Mouse (Mus musculus) embryonic facial prominence, embryonic 12.5 days (tissue): ENCODE results near the gene Rapgef4. TPM values are rescaled to one million over a fixed set of nuclear protein-coding genes. Genes with fewer than 3 reads are reported as not detected.

ENCODE experiments used
- ATAC-seq: fragments of 200-750 bp; cut with Nextera tagmentation; 2 replicates; pipeline ENCODE4 v1.8.0; 2017; ENCODE audit not compliant: insufficient number of reproducible peaks, insufficient read depth, low FRiP score, low TSS enrichment
- H3K27ac ChIP-seq: fragments of 300-500 bp; sonication (generic); 2 replicates; pipeline ENCODE4 v1.5.1; 2016; ENCODE audit warnings: mild to moderate bottlenecking
- H3K27me3 ChIP-seq: fragments of 300-500 bp; sonication (generic); 2 replicates; pipeline ENCODE4 v1.6.1; 2016; ENCODE audit warnings: mild to moderate bottlenecking, moderate library complexity
- H3K36me3 ChIP-seq: fragments of 300-500 bp; sonication (generic); 2 replicates; pipeline ENCODE4 v1.6.1; 2016; ENCODE audit warnings: mild to moderate bottlenecking
- H3K4me1 ChIP-seq: fragments of 300-500 bp; sonication (generic); 2 replicates; pipeline ENCODE4 v1.6.1; 2016
- H3K4me2 ChIP-seq: fragments of 300-500 bp; sonication (generic); replicated peaks from 2 replicates; pipeline ENCODE4 v1.6.1; 2016; ENCODE audit warnings: mild to moderate bottlenecking, moderate library complexity
- H3K4me3 ChIP-seq: fragments of 300-500 bp; sonication (generic); 2 replicates; pipeline ENCODE4 v1.5.1; 2016; ENCODE audit warnings: mild to moderate bottlenecking
- H3K9ac ChIP-seq: fragments of 300-500 bp; sonication (generic); 2 replicates; pipeline ENCODE4 v1.6.1; 2016; ENCODE audit warnings: mild to moderate bottlenecking, moderate library complexity
- H3K9me3 ChIP-seq: fragments of 300-500 bp; sonication (generic); 2 replicates; pipeline ENCODE4 v1.6.1; 2016; ENCODE audit warnings: mild to moderate bottlenecking, moderate library complexity
- WGBS: fragments of 180-500 bp; shearing (Covaris S2); methylation state at CpG from one replicate; pipeline ENCODE4 v1.1.7; 2016; 5-methylcytosine and 5-hydroxymethylcytosine counted together
- polyA plus RNA-seq: library from polyadenylated mRNA; unstranded; fragments of >200 nt; fragmentation: Nextera tagmentation; extraction: Ambion mirVana; gene quantifications from 2 replicates; pipeline ENCODE4 v1.2.1, GENCODE M21; 2016

Rapgef4 gene
- polyA plus RNA-seq, 1 experiment from 2014 or later, result 3.1 TPM

GRCm38 (mm10) chr2:71958393-71958792 is 22.6 kb upstream of the Rapgef4 start:
- Histone ChIP-seq H3K9ac (no peak overlapping the region), H3K36me3 (no peaks in the 10 kb centered on the region), H3K4me2 (no peak overlapping the region), H3K4me3 (no peak overlapping the region), H3K27me3 (no peaks in the 10 kb centered on the region), H3K27ac (no peak overlapping the region), H3K4me1 (no peaks in the 10 kb centered on the region), H3K9me3 (no peaks in the 10 kb centered on the region)
- 90% methylated on average over 3 of the region's 3 CpGs for WGBS
- ATAC-seq, result no peak

- Histone ChIP-seq H3K9me3 (no peaks in the 10 kb centered on the region), H3K4me2 (no peak overlapping the region), H3K27me3 (no peaks in the 10 kb centered on the region), H3K4me1 (no peaks in the 10 kb centered on the region), H3K36me3 (no peaks in the 10 kb centered on the region), H3K27ac (no peak overlapping the region), H3K9ac (no peak overlapping the region), H3K4me3 (no peak overlapping the region)
- WGBS, result 49% methylated on average over 10 of the region's 10 CpGs
- ATAC-seq, result no peak
Measured at GRCm38 (mm10) chr2:71964216-71964615, 16.8 kb upstream of the Rapgef4 start.

- Histone ChIP-seq H3K36me3 (no peaks in the 10 kb centered on the region), H3K4me1 (no peaks in the 10 kb centered on the region), H3K27me3 (no peaks in the 10 kb centered on the region), H3K27ac (no peak overlapping the region), H3K4me3 (no peak overlapping the region), H3K4me2 (no peak overlapping the region), H3K9me3 (no peaks in the 10 kb centered on the region), H3K9ac (no peak overlapping the region)
- WGBS, result 78% methylated on average over 4 of the region's 4 CpGs
- ATAC-seq, result no peak
Measured at GRCm38 (mm10) chr2:71965476-71965875, 15.6 kb upstream of the Rapgef4 start.

GRCm38 (mm10) chr2:71966737-71967136 is 14.3 kb upstream of the Rapgef4 start:
- Histone ChIP-seq H3K27ac (no peak overlapping the region), H3K36me3 (no peaks in the 10 kb centered on the region), H3K4me2 (no peak overlapping the region), H3K4me3 (no peak overlapping the region), H3K4me1 (no peaks in the 10 kb centered on the region), H3K9me3 (no peaks in the 10 kb centered on the region), H3K9ac (no peak overlapping the region), H3K27me3 (no peaks in the 10 kb centered on the region)
- no peak for ATAC-seq
- 49% methylated on average over 4 of the region's 4 CpGs for WGBS

- WGBS, result 65% methylated on average over 5 of the region's 5 CpGs
- no peak overlapping the region for H3K27ac ChIP-seq
- no peaks in the 10 kb centered on the region for H3K4me1 ChIP-seq
- no peaks in the 10 kb centered on the region for H3K9me3 ChIP-seq
- no peak overlapping the region for H3K4me3 ChIP-seq
- ATAC-seq, result no peak
- H3K9ac ChIP-seq, result no peak overlapping the region
- H3K4me2 ChIP-seq, result no peak overlapping the region
- H3K27me3 ChIP-seq, result no peaks in the 10 kb centered on the region
- no peaks in the 10 kb centered on the region for H3K36me3 ChIP-seq
Measured at GRCm38 (mm10) chr2:71967855-71968254, 13.2 kb upstream of the Rapgef4 start.

- no peak for ATAC-seq
Measured at GRCm38 (mm10) chr2:71973646-71974045, 7.4 kb upstream of the Rapgef4 start.

GRCm38 (mm10) chr2:71974143-71974846 is 6.7 kb upstream of the Rapgef4 start:
- H3K27me3 ChIP-seq, result 0 out of 2 replicates have a peak, but pooled peaks cover 2% of the 10 kb centered on the region
- no peak overlapping the region for H3K4me2 ChIP-seq
- no peak for ATAC-seq
- H3K9me3 ChIP-seq, result no peaks in the 10 kb centered on the region
- H3K4me3 ChIP-seq, result no peak overlapping the region
- no peaks in the 10 kb centered on the region for H3K4me1 ChIP-seq
- no peak overlapping the region for H3K9ac ChIP-seq
- WGBS, result 86% methylated on average over 10 of the region's 11 CpGs
- no peaks in the 10 kb centered on the region for H3K36me3 ChIP-seq
- H3K27ac ChIP-seq, result no peak overlapping the region

More at GRCm38 (mm10) chr2:71973646-71974045, 7.4 kb upstream of the Rapgef4 start:
- Histone ChIP-seq H3K27me3 (no peaks in the 10 kb centered on the region), H3K4me3 (no peak overlapping the region), H3K9ac (no peak overlapping the region), H3K36me3 (no peaks in the 10 kb centered on the region), H3K4me2 (no peak overlapping the region), H3K4me1 (no peaks in the 10 kb centered on the region), H3K9me3 (no peaks in the 10 kb centered on the region), H3K27ac (no peak overlapping the region)
- 81% methylated on average over 3 of the region's 3 CpGs for WGBS

- H3K27me3 ChIP-seq, result peaks cover 24% of the 10 kb centered on the region
- H3K36me3 ChIP-seq, result no peaks in the 10 kb centered on the region
- H3K4me2 ChIP-seq, result no peak overlapping the region
Measured at GRCm38 (mm10) chr2:71979981-71980380, 1.1 kb upstream of the Rapgef4 start.

GRCm38 (mm10) chr2:71981343-71981851 is 357 bp downstream of the Rapgef4 start:
- peak overlapping the region; percentile 59 for H3K4me3 ChIP-seq
- no peaks in the 10 kb centered on the region for H3K9me3 ChIP-seq
- H3K9ac ChIP-seq, result peak overlapping the region; percentile 64
- no peaks in the 10 kb centered on the region for H3K36me3 ChIP-seq
- no peak overlapping the region for H3K27ac ChIP-seq
- 0 out of 2 replicates have a peak, but pooled peaks cover 4% of the 10 kb centered on the region for H3K4me1 ChIP-seq
- ATAC-seq, result no peak
- 6% methylated on average over 24 of the region's 24 CpGs for WGBS
- peak overlapping the region; percentile 94 for H3K4me2 ChIP-seq
- peaks cover 24% of the 10 kb centered on the region for H3K27me3 ChIP-seq

More at GRCm38 (mm10) chr2:71979981-71980380, 1.1 kb upstream of the Rapgef4 start:
- no peak for ATAC-seq
- Histone ChIP-seq H3K4me1 (0 out of 2 replicates have a peak, but pooled peaks cover 4% of the 10 kb centered on the region), H3K4me3 (no peak overlapping the region), H3K9ac (no peak overlapping the region), H3K27ac (no peak overlapping the region), H3K9me3 (no peaks in the 10 kb centered on the region)
- 82% methylated on average over 7 of the region's 7 CpGs for WGBS

- Histone ChIP-seq H3K4me3 (no peak overlapping the region), H3K27ac (no peak overlapping the region), H3K4me1 (0 out of 2 replicates have a peak, but pooled peaks cover 4% of the 10 kb centered on the region), H3K9me3 (no peaks in the 10 kb centered on the region), H3K27me3 (peaks cover 24% of the 10 kb centered on the region), H3K9ac (no peak overlapping the region), H3K4me2 (peak overlapping the region; percentile 94; the same call in 1 of the 2 replicates), H3K36me3 (no peaks in the 10 kb centered on the region)
- WGBS, result 58% methylated on average over 6 of the region's 6 CpGs
- ATAC-seq, result no peak
Measured at GRCm38 (mm10) chr2:71981896-71982295, 856 bp downstream of the Rapgef4 start.

GRCm38 (mm10) chr2:71982868-71983597 is 2.0 kb downstream of the Rapgef4 start:
- Histone ChIP-seq H3K4me2 (no peak overlapping the region), H3K9ac (no peak overlapping the region), H3K36me3 (no peaks in the 10 kb centered on the region), H3K27me3 (peaks cover 24% of the 10 kb centered on the region), H3K4me3 (no peak overlapping the region), H3K4me1 (0 out of 2 replicates have a peak, but pooled peaks cover 4% of the 10 kb centered on the region), H3K9me3 (no peaks in the 10 kb centered on the region), H3K27ac (no peak overlapping the region)
- ATAC-seq, result no peak
- WGBS, result 79% methylated on average over 10 of the region's 10 CpGs

- no peak overlapping the region for H3K4me3 ChIP-seq
- no peak overlapping the region for H3K4me2 ChIP-seq
- H3K27ac ChIP-seq, result no peak overlapping the region
- WGBS, result 64% methylated on average over 2 of the region's 2 CpGs
- no peak overlapping the region for H3K9ac ChIP-seq
- no peaks in the 10 kb centered on the region for H3K9me3 ChIP-seq
- 0 out of 2 replicates have a peak, but pooled peaks cover 4% of the 10 kb centered on the region for H3K4me1 ChIP-seq
- H3K36me3 ChIP-seq, result no peaks in the 10 kb centered on the region
- peaks cover 13% of the 10 kb centered on the region for H3K27me3 ChIP-seq
- ATAC-seq, result no peak
Measured at GRCm38 (mm10) chr2:71985730-71986129, 4.7 kb downstream of the Rapgef4 start.
